Mouse (Mus musculus) fibroblast of lung, adult 2 months (primary cell): ENCODE results near the gene Grm5.

Experiments
- DNase-seq: peaks from one replicate; pipeline ENCODE4 v3.0.0-alpha.2; 2011; ENCODE audit warnings: low read depth

Grm5 gene

DNA sequence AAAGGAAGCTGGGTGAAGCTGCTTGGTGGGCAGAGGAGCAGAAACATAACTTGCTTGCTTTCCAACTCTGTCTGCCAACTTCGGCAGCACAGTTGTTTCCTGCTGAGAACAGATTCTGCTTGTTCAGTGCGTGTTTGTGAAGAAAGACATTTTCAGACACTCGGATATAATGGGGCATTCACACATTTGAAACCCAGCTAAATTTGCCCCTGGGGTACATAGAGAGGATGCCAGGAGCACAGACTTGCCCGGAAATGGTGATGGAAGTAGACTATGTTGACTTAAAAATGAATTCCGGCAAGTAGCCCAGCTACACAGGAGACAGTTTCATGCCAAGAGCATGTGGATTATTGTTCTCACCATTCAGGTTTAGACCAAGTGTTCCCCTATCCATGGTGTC is 342.0 kb downstream of the Grm5 start:
- DNase-seq = peak; percentile 6

DNA sequence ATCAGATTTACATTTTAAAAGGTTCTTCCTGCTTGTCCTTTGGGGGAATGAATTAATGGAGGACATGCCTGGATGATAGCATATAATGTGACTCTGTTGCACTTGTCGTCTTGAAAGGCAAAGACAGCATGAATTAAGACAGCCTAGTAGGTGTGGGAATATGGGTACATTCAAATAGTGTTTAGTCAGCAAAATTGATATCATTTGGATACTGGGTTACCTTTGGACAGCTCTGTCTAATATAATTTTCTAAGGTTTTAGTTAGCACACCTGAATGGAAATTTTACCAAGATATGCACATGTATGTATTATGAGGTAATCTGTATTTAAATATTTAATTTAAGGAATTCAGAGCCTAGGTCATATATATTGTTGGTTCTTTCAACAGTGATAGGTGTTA is 353.4 kb downstream of the Grm5 start:
- no peak for DNase-seq

DNA sequence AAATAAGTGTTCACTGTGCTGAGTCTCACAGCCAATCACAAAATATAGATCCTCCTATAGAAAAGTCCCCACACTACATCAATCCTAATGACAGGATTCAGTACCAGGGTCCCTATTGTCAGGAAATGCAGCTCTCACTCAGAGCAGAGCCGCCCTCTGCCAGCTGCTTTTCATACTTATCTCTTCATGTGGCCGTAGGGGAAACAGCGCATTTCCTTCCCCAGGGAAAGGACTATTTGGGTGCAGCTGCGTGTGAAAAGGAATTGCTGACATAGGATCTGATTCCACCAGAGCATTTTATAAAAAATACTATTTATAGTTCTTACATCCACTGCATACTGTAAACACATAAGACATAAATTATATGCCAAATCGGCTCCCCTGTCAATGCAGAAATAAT is 354.3 kb downstream of the Grm5 start:
- DNase-seq = no peak

DNA sequence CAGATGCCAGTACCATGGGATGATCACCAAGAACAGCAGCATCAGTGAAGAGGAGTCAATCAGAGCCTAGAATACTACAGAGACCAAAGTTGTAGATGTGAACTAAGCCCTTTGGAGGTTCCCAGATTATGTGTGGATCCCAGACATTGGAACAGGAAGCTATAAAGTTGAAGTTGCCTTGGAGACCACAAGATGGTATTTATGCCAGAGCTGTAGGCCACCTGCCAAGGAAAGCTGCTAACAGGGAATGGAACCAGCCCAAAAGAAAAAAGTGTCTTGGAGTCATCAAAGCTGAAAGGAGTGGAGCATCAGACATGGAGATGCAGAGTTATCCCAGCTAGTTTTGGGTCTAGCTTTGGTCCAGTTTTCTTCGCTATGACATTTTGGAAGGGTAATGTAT is 366.2 kb downstream of the Grm5 start:
- no peak for DNase-seq

DNA sequence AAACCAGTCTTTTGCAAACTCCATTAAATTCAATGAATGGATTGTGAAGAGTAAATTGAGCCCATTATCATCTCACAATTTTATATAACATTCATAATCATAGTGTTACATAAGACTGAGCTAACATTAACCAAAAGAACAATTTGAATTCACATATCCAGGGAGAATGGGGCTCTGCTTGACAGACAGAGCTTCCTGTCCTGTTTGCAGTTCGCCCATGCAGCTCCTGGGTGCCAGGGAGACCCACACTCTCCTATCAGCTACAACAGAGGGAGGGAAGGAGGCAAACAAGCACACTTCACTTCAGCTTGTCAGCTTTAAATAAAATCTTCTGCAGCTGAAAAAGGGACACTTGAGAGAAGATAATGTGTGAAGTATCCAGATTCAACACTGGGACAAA is 389.2 kb downstream of the Grm5 start:
- no peak for DNase-seq

DNA sequence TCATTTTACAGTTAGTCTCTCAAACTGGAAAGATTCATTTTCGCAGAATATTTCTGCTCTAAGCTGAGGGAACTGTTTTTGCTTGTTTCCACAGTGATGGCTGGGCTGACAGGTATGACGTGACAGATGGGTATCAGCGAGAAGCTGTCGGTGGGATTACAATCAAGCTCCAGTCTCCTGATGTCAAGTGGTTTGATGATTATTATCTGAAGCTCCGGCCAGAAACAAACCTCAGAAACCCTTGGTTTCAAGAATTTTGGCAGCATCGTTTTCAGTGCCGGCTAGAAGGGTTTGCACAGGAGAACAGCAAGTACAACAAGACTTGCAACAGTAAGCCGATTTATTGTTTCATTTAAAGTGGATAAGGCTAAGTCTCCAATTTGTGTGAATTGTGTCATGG is 391.1 kb downstream of the Grm5 start:
- DNase-seq = no peak

DNA sequence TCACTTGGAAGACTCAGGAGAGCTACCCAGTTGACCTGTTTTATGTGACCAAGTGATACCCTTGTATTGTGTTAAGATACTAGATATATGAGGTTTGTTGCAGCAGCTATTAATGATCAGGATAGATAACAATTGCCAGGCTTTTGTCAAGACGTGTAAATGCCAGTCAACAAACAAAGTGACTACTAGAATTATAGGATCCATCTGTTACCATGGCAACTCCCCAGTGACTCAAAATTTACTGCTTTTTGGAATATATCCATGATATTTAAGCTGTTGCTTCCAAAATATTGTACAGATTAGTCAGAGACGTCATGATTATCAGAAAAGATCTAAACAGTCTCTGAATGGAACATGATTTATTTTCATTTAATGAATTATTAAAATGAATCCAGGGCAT is 399.5 kb downstream of the Grm5 start:
- DNase-seq = no peak

DNA sequence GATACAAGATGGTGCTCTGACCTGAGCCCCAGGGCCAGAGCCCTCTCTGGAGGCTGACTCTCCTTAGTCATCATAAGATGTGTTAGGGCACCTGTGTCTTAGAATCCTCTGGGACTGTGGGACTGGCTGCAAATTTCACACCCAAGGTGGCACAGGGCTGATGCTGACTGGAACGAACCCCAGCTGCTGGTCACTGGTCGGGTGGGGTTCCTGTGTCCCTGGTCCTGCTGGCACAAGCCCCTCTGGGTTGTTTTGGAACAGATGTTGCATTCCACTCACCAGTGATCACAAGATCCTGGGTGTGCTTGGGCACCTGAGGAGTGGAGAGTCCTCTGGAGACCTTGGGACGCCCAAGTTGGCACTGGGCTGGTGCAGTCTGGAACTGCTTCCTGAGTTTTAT is 430.5 kb downstream of the Grm5 start:
- DNase-seq = no peak

DNA sequence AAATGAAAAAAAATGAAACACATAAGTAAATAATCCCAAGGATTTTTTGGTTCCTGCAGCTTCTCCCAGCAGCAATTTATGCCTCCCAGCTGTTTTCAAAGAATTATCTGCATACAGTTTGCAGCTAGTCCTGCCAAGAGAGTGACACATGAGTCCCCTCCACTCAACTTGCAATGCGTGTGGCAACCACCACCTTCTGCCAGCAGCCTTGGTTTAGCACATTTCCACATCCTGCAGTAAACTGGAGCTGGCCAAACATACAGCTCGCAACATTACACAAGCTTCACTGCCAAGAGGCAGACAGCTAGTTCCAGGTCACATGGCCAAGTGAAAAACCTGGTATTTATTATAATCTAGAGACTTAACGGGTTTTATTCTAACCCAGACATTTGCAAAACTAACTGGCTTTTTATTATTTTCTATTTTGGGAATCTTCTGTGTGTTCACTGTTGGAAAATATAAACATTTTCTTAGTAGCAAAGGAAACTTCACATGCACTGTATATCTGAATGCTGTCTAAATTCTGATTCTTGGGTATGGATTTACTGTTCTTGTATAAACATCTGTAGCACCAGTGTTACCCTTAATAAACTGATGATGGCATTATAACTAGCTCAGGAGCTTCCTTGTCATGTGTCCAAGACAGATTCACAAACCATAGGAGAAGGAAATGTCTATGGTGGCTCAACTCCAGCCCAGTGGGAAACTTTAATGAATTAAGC is 443.6 kb downstream of the Grm5 start:
- peak; percentile 2 for DNase-seq

DNA sequence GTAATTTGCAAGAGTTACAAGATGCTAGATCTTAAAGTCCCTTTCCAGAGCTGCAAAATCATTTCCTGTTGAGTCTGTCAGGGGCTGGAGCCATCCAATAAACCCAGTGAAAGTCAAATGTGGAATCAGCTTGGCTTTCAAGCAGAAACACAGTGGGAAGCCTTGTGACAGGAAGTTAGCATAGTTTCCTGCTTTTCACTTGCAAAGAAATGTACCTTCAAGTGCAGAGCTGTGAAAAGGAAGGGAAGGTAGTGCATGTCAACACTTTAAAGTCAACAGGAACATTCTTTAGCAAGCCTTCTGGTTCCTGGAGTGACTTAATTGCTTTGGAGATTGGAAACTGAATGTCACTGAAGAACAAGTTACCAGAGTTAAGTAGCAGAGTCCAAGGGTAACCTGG is 463.4 kb downstream of the Grm5 start:
- DNase-seq = no peak

DNA sequence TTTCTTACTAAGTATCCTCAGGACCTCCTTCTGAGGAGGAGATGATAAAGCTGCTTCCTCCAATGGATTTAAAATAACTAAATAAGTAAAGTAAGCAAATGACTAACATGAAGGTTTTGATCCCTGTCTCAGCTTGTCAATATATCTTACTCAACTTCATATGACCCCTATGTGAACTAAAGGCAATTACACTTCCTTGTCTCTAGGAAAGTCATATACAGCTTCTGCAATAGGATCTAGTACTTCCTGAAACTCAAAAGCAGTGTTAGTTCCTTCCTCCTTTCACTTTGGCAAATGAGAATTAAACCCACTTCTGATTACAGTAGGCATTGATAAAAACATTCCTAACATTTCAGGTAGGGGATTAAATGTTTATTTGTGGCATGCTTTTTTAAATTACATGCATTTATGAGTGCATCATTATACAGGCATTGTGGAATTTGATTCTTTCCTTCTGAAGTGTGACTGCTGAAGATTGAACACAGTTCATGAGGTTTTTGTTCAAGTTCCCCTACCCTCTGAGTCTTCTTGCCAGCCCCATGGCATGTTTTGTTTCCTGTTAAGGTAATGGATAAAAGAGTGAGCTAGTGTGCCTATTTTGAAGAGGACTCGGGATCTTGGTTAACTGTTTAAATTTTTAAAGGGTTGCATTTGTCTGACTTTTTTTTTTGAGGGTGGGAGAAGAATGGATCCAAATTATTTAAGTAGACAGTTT is 470.4 kb downstream of the Grm5 start:
- no peak for DNase-seq

DNA sequence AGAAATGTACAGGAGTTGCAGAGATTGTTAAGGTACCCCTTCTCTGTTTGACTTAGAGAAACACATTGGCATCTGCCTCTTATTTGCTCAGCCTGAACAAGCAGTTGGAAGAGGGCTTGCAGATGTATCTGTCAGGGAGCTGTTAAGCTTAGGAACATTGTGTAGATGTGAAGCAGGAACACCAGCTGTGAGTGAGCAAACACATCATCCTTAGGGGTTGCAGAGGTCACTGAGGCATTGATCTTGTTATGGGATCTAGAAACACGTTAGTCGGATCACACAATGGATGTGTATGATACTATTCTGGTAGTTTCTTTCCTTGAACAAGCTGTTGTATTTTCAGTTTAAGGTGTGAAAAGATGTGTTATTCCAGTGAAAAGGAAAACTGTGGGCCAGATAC is 472.5 kb downstream of the Grm5 start:
- no peak for DNase-seq

DNA sequence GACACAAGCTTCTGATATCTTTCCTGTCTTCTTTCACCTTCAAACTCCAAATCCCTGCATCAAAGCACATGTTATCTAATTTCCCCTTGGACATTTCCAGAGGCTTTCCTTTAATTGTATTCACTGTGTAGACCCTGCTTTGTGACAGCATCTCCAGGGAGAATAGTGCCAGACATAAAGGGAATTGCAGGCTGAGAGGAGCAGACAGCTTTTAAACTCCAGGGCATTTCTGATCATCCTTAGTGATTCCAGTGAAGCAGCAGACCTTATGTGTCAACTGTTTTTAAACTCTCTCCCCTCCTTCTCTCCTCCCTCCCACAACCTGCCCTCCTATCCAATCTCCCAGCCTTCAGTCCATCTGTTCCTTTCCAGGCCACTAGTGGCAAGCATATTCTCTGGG is 507.1 kb downstream of the Grm5 start:
- DNase-seq = no peak

DNA sequence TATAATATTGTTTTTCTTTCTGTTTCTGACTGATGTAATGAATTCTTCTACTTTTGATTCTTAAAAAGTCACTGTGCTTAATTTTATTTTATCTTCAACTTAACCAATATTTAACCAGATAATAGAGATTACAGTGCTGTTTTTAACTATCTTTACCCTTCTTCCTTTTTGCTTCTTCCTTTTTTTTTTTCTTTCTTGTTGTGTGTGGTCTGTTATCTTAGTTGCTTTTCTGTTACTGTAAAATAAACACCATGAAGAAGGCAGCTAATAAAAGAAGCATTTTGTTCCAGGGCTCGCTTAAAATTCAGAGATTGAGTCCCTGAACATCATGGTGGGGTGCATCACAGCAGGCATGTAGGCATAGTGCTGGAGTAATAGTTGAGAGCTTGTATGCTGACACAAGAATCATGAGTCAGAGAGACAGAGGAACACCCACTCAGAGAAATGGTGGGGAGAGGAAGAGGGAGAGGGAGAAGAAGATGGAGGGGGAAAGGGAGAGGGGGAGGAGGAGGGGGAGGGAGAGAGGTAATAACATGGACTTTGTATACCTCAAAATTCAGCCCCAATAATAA is 512.7 kb downstream of the Grm5 start:
- no peak for DNase-seq

DNA sequence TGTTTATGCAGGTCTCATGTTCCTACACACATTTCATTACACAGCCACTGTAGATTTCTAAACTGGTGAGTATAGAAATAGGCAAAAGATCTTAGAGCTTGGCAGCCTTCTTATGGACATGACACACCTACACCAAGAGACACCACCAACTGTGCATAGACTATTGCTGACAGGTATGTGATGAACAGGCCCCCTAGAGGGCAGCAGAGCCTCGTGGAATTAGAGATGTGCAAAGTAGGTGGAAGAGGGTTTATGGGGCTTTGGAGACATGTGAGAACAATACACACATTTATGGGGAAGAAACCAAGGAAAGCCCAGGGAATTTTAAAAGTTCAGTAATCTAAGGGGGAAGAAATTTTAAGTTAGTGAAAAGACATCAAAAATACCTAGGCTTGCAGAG is 513.7 kb downstream of the Grm5 start:
- peak; percentile 31 for DNase-seq

DNA sequence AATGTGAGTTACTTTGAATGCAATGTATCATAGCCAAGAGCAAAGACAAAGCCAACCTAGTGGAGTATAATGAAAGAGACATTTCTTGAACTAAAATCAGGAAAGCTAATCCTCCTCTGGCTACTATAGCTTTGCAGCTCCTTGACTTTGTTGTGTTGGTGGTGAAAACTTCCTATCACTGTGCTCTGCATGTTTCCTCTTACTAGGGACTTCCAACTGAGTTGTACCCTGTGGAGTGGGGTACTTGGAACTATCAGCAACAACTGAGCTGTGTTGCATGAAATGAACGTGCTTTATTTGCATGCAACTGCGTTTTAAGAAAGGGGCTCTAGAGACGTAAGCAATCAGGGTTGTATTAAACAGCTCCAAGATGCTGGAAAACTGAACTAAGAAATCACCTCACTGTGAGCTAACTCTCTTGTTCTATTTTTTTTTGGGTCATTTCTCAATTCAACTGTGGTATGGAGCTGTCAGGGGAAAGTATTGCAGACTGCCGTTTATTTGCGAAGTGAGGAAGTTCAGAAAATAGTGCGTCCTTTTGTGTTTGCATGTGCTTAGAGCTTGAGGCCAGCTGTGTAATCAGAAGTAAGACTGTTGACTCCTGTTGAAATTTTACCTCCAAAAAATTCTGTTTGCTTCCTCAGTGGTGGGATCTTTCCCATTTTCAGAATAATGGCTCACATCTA is 532.9 kb downstream of the Grm5 start:
- DNase-seq = no peak

DNA sequence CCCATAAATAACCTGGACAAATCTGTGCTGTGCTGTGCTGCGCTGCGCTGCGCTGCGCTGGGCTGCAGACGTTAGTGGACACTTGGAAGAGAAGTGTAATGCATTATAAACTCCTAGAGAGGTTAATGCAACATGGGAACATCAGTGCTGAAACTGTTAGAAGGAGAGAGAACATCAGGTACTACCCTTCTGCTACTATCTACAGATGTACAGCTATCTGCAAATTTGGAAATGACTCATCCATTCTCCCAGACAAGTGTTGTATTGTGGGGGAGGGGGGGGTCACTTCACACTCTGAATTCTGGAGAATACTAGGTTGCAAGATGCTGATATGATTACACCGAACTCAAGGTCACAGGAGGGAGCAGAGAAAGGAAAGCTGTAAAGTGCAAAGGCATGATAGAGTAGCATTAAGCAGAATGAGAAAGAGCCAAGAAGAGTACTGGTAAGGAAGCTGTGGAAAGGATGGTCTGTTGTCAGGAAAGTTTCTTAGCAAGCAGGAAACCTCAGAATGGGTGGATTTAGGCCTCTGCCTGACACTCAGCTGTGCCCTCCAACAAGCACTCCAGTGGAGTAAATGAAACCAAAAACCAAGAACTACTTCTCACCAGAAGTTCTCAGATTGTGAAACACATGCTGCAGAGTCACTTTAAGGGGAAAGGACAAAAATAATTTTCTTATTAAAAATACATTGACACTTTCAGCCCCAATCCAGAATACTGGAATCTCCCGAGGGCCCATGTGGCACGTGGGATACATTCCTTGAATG is 544.3 kb downstream of the Grm5 start:
- no peak for DNase-seq

DNA sequence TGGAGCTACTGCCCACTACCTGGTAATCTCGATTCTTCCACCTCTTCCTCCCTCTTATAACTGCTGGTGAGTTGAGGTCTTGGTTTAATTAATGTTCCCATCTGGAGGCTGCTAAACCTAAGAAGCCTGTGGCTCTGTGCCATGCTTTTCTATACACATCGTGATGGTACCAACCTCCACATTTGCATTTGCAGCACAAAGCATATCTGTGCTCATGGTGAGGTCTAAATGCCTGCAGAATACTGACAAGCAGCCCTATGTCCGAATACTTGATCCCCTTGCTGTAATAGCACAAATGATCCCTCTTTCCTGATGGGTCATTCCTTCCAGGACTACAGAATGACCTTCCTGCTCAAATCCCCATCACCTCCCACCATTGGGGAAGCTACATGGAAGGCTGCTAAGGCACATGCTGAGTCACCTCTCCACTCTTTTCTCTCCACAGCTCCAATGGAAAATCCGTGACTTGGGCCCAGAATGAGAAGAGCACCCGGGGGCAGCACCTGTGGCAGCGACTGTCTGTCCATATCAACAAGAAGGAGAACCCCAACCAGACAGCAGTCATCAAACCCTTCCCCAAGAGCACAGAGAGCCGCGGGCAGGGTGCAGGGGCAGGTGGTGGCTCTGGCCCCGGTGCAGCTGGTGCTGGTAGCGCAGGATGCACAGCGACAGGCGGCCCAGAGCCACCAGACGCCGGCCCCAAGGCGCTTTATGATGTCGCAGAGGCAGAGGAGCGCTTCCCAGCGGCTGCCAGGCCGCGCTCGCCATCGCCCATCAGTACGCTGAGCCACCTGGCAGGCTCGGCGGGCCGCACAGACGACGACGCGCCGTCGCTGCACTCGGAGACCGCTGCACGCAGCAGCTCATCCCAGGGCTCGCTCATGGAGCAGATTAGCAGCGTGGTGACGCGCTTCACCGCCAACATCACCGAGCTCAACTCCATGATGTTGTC is 545.8 kb downstream of the Grm5 start:
- no peak for DNase-seq

DNA sequence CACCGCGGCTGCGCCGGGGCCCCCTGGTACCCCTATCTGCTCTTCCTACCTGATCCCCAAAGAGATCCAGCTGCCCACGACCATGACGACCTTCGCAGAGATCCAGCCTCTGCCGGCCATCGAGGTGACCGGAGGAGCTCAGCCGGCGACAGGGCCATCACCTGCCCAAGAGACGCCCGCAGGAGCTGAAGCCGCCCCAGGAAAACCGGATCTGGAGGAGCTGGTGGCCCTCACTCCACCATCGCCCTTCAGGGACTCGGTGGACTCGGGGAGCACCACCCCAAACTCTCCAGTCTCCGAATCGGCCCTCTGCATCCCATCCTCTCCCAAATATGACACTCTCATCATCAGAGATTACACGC is 546.5 kb downstream of the Grm5 start:
- DNase-seq = no peak

DNA sequence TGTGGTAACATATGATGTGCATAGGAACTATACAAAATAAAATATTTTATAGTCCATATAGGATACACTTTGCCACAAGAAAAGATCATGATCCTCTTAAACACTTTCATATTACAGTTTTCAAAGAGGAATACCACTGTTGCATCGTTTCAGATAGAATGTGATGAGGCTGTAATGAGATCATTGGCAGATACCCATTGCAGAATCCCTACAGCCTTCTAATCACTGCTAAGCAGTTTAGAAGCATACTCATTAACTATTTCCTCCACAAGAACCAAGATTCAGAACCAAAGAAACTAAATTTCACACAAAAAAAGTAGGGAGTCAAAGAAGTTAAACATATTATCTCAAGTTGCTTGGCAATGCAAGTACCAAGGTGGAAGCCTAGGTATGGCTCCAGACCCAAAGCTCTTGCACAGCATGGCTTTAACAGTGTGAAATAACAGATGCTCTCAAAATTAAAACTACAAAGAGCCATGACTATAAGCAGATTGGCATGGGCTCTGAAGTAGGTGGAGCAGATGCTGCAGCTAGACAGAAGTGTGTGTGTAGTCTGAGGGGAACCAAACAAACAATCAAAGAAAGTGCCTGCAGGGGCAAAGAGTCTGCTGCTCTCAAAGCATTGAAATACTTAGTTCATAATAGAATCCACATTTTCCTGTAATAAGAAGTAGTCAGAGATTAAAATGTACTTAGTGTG is 575.7 kb downstream of the Grm5 start:
- DNase-seq = no peak

DNA sequence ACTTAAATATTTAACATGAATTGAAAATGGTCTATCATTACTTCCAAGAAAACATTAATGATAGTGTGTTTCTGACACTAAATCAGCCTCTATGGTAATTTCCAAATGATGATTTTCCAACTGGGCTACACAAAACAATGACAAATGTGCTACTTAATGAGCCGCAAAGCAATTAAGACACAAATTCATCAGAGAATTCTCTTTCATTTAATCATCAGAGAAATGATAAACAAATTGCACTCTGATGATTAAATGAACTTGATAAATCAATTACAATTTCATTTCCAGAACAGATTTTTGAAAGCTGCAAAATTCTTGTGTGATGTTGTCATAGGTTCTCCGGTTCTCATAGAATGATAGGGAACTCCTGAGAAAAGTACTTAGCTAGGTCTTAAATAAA is 577.6 kb downstream of the Grm5 start:
- no peak for DNase-seq
